Comparison of ENCODE assay signal across 8 mouse cellular contexts in the genomic region with DNA sequence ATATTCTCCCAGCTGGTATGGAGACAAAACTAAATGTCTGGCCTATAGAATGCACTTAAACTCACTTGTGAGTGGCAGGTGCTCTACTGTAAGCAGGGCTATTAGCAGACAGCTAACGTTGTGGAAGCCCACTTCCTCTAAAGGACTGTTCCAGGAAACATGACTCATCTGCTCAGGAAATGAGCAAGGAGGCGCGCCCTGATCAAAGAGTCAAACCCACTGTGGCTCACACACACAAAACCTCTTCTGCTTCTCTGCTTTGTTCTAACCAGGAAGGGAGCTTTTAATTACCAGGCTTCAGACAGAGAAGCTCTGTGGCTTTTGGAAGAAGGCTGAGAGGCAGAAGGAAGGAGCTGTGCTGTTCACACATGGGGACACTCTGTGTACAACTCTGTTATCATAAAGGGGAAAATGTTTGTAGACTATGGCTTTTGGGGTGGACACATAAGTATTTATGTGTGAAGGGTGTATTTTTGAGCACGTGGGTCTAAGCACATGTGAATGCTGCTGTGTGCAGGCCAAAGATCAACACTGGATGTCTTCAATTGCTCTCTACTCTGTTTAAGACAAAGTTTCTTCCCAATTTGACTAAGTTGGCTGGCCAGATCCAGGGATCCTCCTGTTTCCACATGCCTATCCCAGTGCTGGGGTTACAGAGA.
DNase-seq lines count a peak whose midpoint lies in the region; ATAC-seq and TF ChIP-seq lines count a peak whose summit lies in the region.

No protein-coding gene starts in this region.

- peaks cover 27% of the 10 kb centered on the region for H3K4me1 ChIP-seq in heart, embryonic 13.5 days
- peaks cover 6% of the 10 kb centered on the region; the same call in 1 of the 2 replicates for H3K4me1 ChIP-seq in kidney, postnatal 0 days (replicated peaks; ENCODE audit: insufficient read depth, low read length)
- H3K4me1 ChIP-seq in megakaryocyte, embryonic 14.5 days: peaks cover 72% of the 10 kb centered on the region
- peaks cover 4% of the 10 kb centered on the region for H3K4me1 ChIP-seq in stomach, embryonic 16.5 days (ENCODE audit: control insufficient read depth, insufficient read depth, low read length)

- H3K9ac ChIP-seq in heart, embryonic 13.5 days: peak overlapping the region; percentile 53; the same call in 1 of the 2 replicates
- H3K9ac ChIP-seq in kidney, postnatal 0 days (ENCODE audit: low read depth, low read length): no peak overlapping the region
- no peak overlapping the region for H3K9ac ChIP-seq in stomach, embryonic 16.5 days (ENCODE audit: low read length)

- H3K27ac ChIP-seq in gastrocnemius, adult 2 months: peak overlapping the region; percentile 86
- H3K27ac ChIP-seq in heart, embryonic 13.5 days (replicated peaks): peak overlapping the region; percentile 86
- H3K27ac ChIP-seq in kidney, postnatal 0 days: peak overlapping the region; percentile 54; the same call in 1 of the 2 replicates
- peak overlapping the region; percentile 74 for H3K27ac ChIP-seq in stomach, embryonic 16.5 days (ENCODE audit: low read length)

- H3K9me3 ChIP-seq in heart, embryonic 13.5 days: no peaks in the 10 kb centered on the region
- H3K9me3 ChIP-seq in kidney, postnatal 0 days (replicated peaks; ENCODE audit: low read length): no peaks in the 10 kb centered on the region
- no peaks in the 10 kb centered on the region for H3K9me3 ChIP-seq in megakaryocyte, embryonic 14.5 days
- H3K9me3 ChIP-seq in stomach, embryonic 16.5 days (replicated peaks; ENCODE audit: control insufficient read depth, low read length): no peaks in the 10 kb centered on the region

- DNase-seq in gastrocnemius, adult 2 months: peak; percentile 44
- no peak for DNase-seq in gastrocnemius, postnatal 14 days
- DNase-seq in c-Kit-positive CD71-positive TER-119-positive erythroid progenitor cells, embryonic 14.5 days (ENCODE audit: low spot score): peak; percentile 73
- peak; percentile 83 for DNase-seq in kidney, postnatal 0 days (ENCODE audit: low spot score)
- no peak for DNase-seq in urinary bladder, postnatal 10 days (ENCODE audit: low spot score)

- no peak overlapping the region for H3K4me3 ChIP-seq in gastrocnemius, adult 2 months
- no peak overlapping the region for H3K4me3 ChIP-seq in heart, embryonic 13.5 days
- no peak overlapping the region for H3K4me3 ChIP-seq in kidney, postnatal 0 days (replicated peaks; ENCODE audit: low read depth, low read length)
- H3K4me3 ChIP-seq in megakaryocyte, embryonic 14.5 days (replicated peaks): peak overlapping the region; percentile 53
- H3K4me3 ChIP-seq in stomach, embryonic 16.5 days (replicated peaks; ENCODE audit: low read length): no peak overlapping the region

- H3K4me2 ChIP-seq in heart, embryonic 13.5 days: no peak overlapping the region
- no peak overlapping the region for H3K4me2 ChIP-seq in kidney, postnatal 0 days (ENCODE audit: low read length)
- no peak overlapping the region for H3K4me2 ChIP-seq in stomach, embryonic 16.5 days (ENCODE audit: low read depth, low read length)

- H3K27me3 ChIP-seq in heart, embryonic 13.5 days (replicated peaks): no peaks in the 10 kb centered on the region
- no peaks in the 10 kb centered on the region for H3K27me3 ChIP-seq in kidney, postnatal 0 days (ENCODE audit: insufficient read depth, low read length)
- H3K27me3 ChIP-seq in megakaryocyte, embryonic 14.5 days (replicated peaks): no peaks in the 10 kb centered on the region
- no peaks in the 10 kb centered on the region for H3K27me3 ChIP-seq in stomach, embryonic 16.5 days (ENCODE audit: control insufficient read depth, insufficient read depth, low read length)

- intact Hi-C loops in gastrocnemius, adult 2 months (cut with DNase I): no loop called here
- intact Hi-C loops in gastrocnemius, postnatal 14 days (cut with DNase I; ENCODE audit: low total_unique reads): no loop called here

- ATAC-seq in heart, embryonic 13.5 days (ENCODE audit: extremely low read depth, insufficient number of reproducible peaks, low FRiP score, low TSS enrichment): peak; percentile 77; the same call in 1 of the 2 replicates
- ATAC-seq in kidney, postnatal 0 days (replicated peaks; ENCODE audit: low FRiP score, low read depth): peak; percentile 61
- peak; percentile 73; the same call in 1 of the 2 replicates for ATAC-seq in stomach, embryonic 16.5 days (ENCODE audit: insufficient read depth, low FRiP score)

- TF ChIP-seq CTCF in gastrocnemius, adult 2 months (IDR thresholded peaks at IDR 0.05): no peak
- no peak for TF ChIP-seq CTCF in kidney, postnatal 0 days (IDR thresholded peaks at IDR 0.05; ENCODE audit: low read depth)

- no peaks in the 10 kb centered on the region for H3K36me3 ChIP-seq in heart, embryonic 13.5 days
- no peaks in the 10 kb centered on the region for H3K36me3 ChIP-seq in kidney, postnatal 0 days (ENCODE audit: insufficient read depth, low read length)
- H3K36me3 ChIP-seq in megakaryocyte, embryonic 14.5 days (replicated peaks; ENCODE audit: low read length): no peaks in the 10 kb centered on the region
- H3K36me3 ChIP-seq in stomach, embryonic 16.5 days (ENCODE audit: control insufficient read depth, insufficient read depth, low read length): no peaks in the 10 kb centered on the region

- WGBS in heart, embryonic 13.5 days: 30% methylated on average over 4 of the region's 4 CpGs
- WGBS in kidney, postnatal 0 days: 34% methylated on average over 4 of the region's 4 CpGs
- WGBS in stomach, embryonic 16.5 days: 44% methylated on average over 4 of the region's 4 CpGs

Comparison
In these comparisons a context has a peak if more than half of its experiments do, and no peak if none do; other contexts are left out.
1. DNase-seq: peak in gastrocnemius, adult 2 months (single experiment), c-Kit-positive CD71-positive TER-119-positive erythroid progenitor cells, embryonic 14.5 days (single experiment) and kidney, postnatal 0 days (single experiment); none in gastrocnemius, postnatal 14 days (single experiment) and urinary bladder, postnatal 10 days (single experiment).
2. Peak in every context shown above with its lines, with median percentiles within 50 percentile points of each other: H3K27ac ChIP-seq and ATAC-seq.